Mouse (Mus musculus) liver, embryonic 15.5 days (tissue): ENCODE measurements around the gene Fam92b. TPM values are rescaled to one million over a fixed set of nuclear protein-coding genes. Genes with fewer than 3 reads are reported as not detected.

Experiments
- ATAC-seq: fragments of 200-750 bp; cut with Nextera tagmentation; 2 replicates; pipeline ENCODE4 v1.8.0; 2017; ENCODE audit warnings: moderate number of reproducible peaks, mild to moderate bottlenecking, moderate library complexity; ENCODE audit not compliant: insufficient read depth
- H3K27ac ChIP-seq: fragments of 300-500 bp; sonication (generic); replicated peaks from 2 replicates; pipeline ENCODE4 v1.5.1; 2015; ENCODE audit warnings: mild to moderate bottlenecking, inconsistent platforms
- H3K27me3 ChIP-seq: fragments of 300-500 bp; sonication (generic); 2 replicates; pipeline ENCODE4 v1.6.1; 2015; ENCODE audit warnings: mild to moderate bottlenecking, inconsistent platforms
- H3K36me3 ChIP-seq: fragments of 300-500 bp; sonication (generic); replicated peaks from 2 replicates; pipeline ENCODE4 v1.6.1; 2015; ENCODE audit warnings: moderate library complexity, mild to moderate bottlenecking, inconsistent platforms
- H3K4me1 ChIP-seq: fragments of 300-500 bp; sonication (generic); replicated peaks from 2 replicates; pipeline ENCODE4 v1.6.1; 2015; ENCODE audit warnings: inconsistent platforms
- H3K4me2 ChIP-seq: fragments of 300-500 bp; sonication (generic); 2 replicates; pipeline ENCODE4 v1.6.1; 2015; ENCODE audit warnings: moderate library complexity, mild to moderate bottlenecking, inconsistent platforms
- H3K4me3 ChIP-seq: fragments of 300-500 bp; sonication (generic); replicated peaks from 2 replicates; pipeline ENCODE4 v1.5.1; 2015; ENCODE audit warnings: mild to moderate bottlenecking, inconsistent platforms
- H3K9ac ChIP-seq: fragments of 300-500 bp; sonication (generic); 2 replicates; pipeline ENCODE4 v1.6.1; 2015; ENCODE audit warnings: moderate library complexity, mild to moderate bottlenecking, inconsistent platforms
- H3K9me3 ChIP-seq: fragments of 300-500 bp; sonication (generic); replicated peaks from 2 replicates; pipeline ENCODE4 v1.6.1; 2016; ENCODE audit warnings: inconsistent platforms
- WGBS: fragments of 180-500 bp; shearing (Covaris S2); methylation state at CpG from one replicate; pipeline ENCODE4 v1.1.7; 2015; ENCODE audit warnings: mixed read lengths; ENCODE audit not compliant: insufficient replicate concordance; 5-methylcytosine and 5-hydroxymethylcytosine counted together
- polyA plus RNA-seq: library from polyadenylated mRNA; unstranded; fragments of >200 nt; fragmentation: Nextera tagmentation; extraction: Ambion mirVana; gene quantifications from 2 replicates; pipeline ENCODE4 v1.2.1, GENCODE M21; 2015

The Fam92b gene
- polyA plus RNA-seq, 1 experiment from 2014 or later: not detected

GRCm38 (mm10) chr8:120151151-120151550, 26.1 kb downstream of the Fam92b start:
- no peak for ATAC-seq
- H3K36me3 ChIP-seq: no peaks in the 10 kb centered on the region
- 60% methylated on average over 9 of the region's 9 CpGs for WGBS
- no peak overlapping the region for H3K9ac ChIP-seq
- no peaks in the 10 kb centered on the region for H3K4me1 ChIP-seq
- H3K27me3 ChIP-seq: peaks cover 4% of the 10 kb centered on the region; the same call in 1 of the 2 replicates
- no peak overlapping the region for H3K27ac ChIP-seq
- H3K9me3 ChIP-seq: no peaks in the 10 kb centered on the region
- no peak overlapping the region for H3K4me3 ChIP-seq
- no peak overlapping the region for H3K4me2 ChIP-seq

- 40% methylated on average over 12 of the region's 12 CpGs for WGBS
- Histone ChIP-seq H3K27me3 (peaks cover 4% of the 10 kb centered on the region; the same call in 1 of the 2 replicates), H3K4me3 (no peak overlapping the region), H3K4me2 (no peak overlapping the region), H3K27ac (no peak overlapping the region), H3K9me3 (no peaks in the 10 kb centered on the region), H3K36me3 (no peaks in the 10 kb centered on the region), H3K9ac (no peak overlapping the region), H3K4me1 (no peaks in the 10 kb centered on the region)
- no peak for ATAC-seq
Observed at GRCm38 (mm10) chr8:120150028-120150427, 27.2 kb downstream of the Fam92b start.

DNA sequence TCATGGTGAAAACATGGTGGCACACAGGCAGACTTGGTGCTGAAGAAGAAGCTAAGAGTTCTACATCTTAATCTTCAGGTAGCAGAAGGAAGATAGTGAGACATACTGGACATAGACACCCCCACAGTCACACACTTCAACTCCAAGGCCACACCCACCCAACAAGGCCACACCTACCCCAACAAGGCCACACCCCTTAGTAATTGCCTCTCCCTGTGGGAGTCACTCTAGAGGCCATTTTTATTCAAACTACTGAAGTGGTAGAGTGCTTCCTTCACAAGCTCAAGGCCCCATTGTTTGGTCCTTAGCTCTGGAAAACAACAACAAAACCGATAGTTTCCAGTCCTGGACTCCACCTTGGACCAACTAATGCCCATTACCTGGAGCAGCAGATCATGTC, 31.2 kb downstream of the Fam92b start:
- no peaks in the 10 kb centered on the region for H3K9me3 ChIP-seq
- no peak overlapping the region for H3K27ac ChIP-seq
- H3K4me1 ChIP-seq: no peaks in the 10 kb centered on the region
- peaks cover 10% of the 10 kb centered on the region; the same call in 1 of the 2 replicates for H3K27me3 ChIP-seq
- no peak overlapping the region for H3K9ac ChIP-seq
- no peak overlapping the region for H3K4me3 ChIP-seq
- no peaks in the 10 kb centered on the region for H3K36me3 ChIP-seq
- 63% methylated on average over 1 of the region's 1 CpGs for WGBS
- H3K4me2 ChIP-seq: no peak overlapping the region
- ATAC-seq: no peak

DNA sequence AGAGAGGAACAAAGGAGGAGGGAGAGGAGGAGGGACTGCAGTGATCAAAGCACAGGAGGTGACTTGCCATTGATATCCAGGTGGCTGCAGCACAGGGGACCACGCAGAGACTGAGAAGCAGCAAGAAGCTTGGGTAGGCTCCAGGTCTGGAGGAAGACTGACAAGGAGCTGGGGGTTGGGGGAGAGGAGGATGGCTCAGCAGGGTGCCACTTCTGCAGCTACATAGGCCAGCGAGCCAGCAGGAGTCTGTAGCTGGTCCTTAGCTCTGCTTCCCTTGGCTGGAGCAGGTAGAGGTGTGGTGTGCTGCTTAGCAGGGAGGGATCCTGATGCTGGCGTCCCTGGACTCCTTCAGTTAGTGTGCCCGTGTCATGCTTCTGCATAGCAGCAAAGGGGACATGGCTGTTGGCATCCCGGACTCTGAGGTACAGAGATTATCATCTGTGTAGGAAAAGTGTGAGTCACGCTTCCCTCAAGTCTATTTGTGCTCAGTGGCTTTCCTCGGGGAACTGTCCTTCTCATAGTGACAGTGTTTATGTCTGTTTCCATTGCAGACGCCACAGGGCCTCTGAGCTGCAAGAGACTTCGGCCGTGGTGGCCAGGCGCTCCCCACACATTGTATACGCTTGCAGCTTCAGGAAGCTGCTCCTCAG, 32.5 kb downstream of the Fam92b start:
- H3K9me3 ChIP-seq: no peaks in the 10 kb centered on the region
- no peak overlapping the region for H3K9ac ChIP-seq
- H3K27me3 ChIP-seq: peaks cover 7% of the 10 kb centered on the region; the same call in 1 of the 2 replicates
- no peak overlapping the region for H3K27ac ChIP-seq
- no peaks in the 10 kb centered on the region for H3K4me1 ChIP-seq
- ATAC-seq: no peak
- H3K36me3 ChIP-seq: no peaks in the 10 kb centered on the region
- H3K4me3 ChIP-seq: no peak overlapping the region
- 36% methylated on average over 12 of the region's 12 CpGs for WGBS
- H3K4me2 ChIP-seq: no peak overlapping the region

DNA sequence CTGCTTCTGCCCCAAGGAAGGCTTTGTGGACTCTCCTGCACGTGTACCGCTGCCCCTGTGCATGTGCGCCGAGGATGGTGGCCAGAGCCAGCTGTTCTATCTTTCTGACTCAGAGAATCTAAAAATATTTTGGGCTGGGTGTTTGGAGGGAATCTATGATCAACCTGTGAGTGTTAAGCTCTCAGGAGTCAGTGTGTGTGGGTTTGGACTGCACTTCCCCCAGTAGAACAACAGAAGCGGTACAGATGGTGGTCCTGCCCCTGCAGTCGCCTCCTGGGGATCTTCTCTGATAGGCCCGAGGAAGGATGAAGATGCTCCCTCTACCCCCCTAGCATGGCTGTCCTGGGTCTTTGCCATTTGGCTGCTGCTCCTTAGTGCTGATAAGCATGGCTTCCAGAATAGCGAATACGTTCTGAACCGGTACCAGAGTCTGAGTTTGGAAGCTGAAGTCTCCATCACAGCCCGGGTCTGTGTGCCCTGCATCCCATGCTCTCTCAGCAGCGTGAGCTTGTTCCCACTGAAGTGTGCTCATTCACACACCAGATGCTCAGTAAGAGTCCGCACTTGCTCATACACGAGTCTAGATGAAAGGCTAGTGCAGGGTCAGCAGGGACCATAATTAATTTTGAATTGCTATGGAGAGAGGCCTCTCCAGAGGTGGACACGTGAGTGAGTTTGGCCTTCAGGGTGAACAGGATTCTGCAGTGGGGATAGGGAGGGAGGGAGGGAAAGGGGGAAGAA, 33.2 kb downstream of the Fam92b start:
- Histone ChIP-seq H3K9me3 (no peaks in the 10 kb centered on the region), H3K27me3 (peaks cover 5% of the 10 kb centered on the region; the same call in 1 of the 2 replicates), H3K4me2 (no peak overlapping the region), H3K9ac (no peak overlapping the region), H3K4me1 (no peaks in the 10 kb centered on the region), H3K27ac (no peak overlapping the region), H3K36me3 (no peaks in the 10 kb centered on the region), H3K4me3 (no peak overlapping the region)
- ATAC-seq: no peak
- 64% methylated on average over 15 of the region's 15 CpGs for WGBS

DNA sequence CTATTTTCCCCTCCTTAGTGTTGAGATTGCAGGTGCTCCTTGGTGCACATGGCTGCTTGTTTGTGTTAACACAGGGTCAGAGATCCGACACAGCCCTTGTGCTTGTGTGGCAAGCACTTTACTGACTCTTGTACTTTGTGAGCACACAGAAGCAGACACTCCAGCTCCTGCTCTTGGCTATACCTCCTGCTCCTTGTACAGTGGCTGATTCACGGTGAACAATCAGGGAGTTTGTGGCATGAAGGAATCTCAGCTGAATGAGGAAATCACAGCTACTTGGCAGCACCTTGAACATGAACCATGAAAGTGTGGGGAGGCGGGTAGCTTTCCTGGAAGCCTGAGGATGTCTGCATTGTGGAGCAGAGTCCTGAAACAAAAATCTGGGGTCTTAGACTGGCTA, 36.5 kb downstream of the Fam92b start:
- Histone ChIP-seq H3K27me3 (peaks cover 7% of the 10 kb centered on the region; the same call in 1 of the 2 replicates), H3K4me1 (no peaks in the 10 kb centered on the region), H3K9ac (no peak overlapping the region), H3K27ac (no peak overlapping the region), H3K9me3 (no peaks in the 10 kb centered on the region), H3K4me3 (no peak overlapping the region), H3K4me2 (no peak overlapping the region), H3K36me3 (no peaks in the 10 kb centered on the region)
- ATAC-seq: no peak
- WGBS: 44% methylated on average over 3 of the region's 3 CpGs

GRCm38 (mm10) chr8:120138958-120139357, 38.3 kb downstream of the Fam92b start:
- no peak overlapping the region for H3K4me3 ChIP-seq
- H3K4me1 ChIP-seq: no peaks in the 10 kb centered on the region
- no peaks in the 10 kb centered on the region for H3K36me3 ChIP-seq
- no peak overlapping the region for H3K9ac ChIP-seq
- WGBS: 60% methylated on average over 2 of the region's 2 CpGs
- H3K4me2 ChIP-seq: no peak overlapping the region
- no peaks in the 10 kb centered on the region for H3K9me3 ChIP-seq
- H3K27ac ChIP-seq: no peak overlapping the region
- H3K27me3 ChIP-seq: peaks cover 9% of the 10 kb centered on the region; the same call in 1 of the 2 replicates
- ATAC-seq: no peak

GRCm38 (mm10) chr8:120136618-120137017, 40.6 kb downstream of the Fam92b start:
- Histone ChIP-seq H3K36me3 (no peaks in the 10 kb centered on the region), H3K27ac (no peak overlapping the region), H3K4me1 (no peaks in the 10 kb centered on the region), H3K9me3 (no peaks in the 10 kb centered on the region), H3K4me2 (no peak overlapping the region), H3K27me3 (peaks cover 4% of the 10 kb centered on the region; the same call in 1 of the 2 replicates), H3K4me3 (no peak overlapping the region), H3K9ac (no peak overlapping the region)
- no peak for ATAC-seq
- 66% methylated on average over 7 of the region's 7 CpGs for WGBS

DNA sequence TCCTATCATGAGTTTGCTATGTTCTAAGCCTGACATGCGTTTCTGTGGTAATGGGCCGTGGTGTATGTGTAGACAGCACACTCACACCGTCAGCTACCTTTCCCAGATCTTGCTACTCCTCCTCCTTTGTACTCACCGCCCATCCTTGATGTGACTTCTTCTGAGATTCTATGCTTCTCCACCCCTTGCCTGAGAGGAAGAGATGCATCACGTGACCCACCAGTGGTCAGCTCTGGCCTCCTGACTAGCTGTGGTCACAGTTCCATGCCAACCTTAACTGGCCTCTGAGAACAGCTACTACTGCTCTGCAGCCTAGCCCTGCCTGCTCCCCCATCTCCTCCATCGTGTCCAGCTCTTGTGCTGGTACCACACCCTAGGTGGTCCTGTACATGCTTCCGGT, 41.6 kb downstream of the Fam92b start:
- Histone ChIP-seq H3K4me1 (no peaks in the 10 kb centered on the region), H3K4me3 (no peak overlapping the region), H3K27ac (no peak overlapping the region), H3K9me3 (no peaks in the 10 kb centered on the region), H3K27me3 (peaks cover 8% of the 10 kb centered on the region; the same call in 1 of the 2 replicates), H3K4me2 (no peak overlapping the region), H3K9ac (no peak overlapping the region), H3K36me3 (no peaks in the 10 kb centered on the region)
- 70% methylated on average over 7 of the region's 7 CpGs for WGBS
- ATAC-seq: no peak

DNA sequence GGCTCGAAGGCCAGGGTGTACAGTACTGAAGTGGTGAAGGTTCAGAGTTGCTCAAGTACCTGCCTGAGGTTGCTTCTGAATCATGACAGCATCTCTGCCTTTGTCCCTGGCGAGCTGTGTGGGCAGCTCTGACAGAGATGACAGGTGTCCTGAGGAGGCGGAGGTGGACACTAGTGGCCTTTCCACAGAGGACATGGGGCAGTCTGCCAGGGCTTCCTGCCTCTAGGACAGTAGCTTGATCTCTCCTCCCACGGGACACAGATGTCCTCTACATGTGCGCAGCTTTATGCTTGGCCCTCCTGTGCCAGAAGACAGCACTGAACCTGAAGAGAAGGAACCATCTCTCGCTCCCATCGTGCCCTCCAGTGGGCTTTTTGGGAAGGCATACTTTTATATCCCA, 44.1 kb downstream of the Fam92b start:
- H3K9ac ChIP-seq: no peak overlapping the region
- no peaks in the 10 kb centered on the region for H3K4me1 ChIP-seq
- peaks cover 8% of the 10 kb centered on the region; the same call in 1 of the 2 replicates for H3K27me3 ChIP-seq
- H3K27ac ChIP-seq: no peak overlapping the region
- WGBS: 56% methylated on average over 7 of the region's 7 CpGs
- no peak overlapping the region for H3K4me2 ChIP-seq
- no peaks in the 10 kb centered on the region for H3K9me3 ChIP-seq
- no peak overlapping the region for H3K4me3 ChIP-seq
- ATAC-seq: no peak
- H3K36me3 ChIP-seq: no peaks in the 10 kb centered on the region

DNA sequence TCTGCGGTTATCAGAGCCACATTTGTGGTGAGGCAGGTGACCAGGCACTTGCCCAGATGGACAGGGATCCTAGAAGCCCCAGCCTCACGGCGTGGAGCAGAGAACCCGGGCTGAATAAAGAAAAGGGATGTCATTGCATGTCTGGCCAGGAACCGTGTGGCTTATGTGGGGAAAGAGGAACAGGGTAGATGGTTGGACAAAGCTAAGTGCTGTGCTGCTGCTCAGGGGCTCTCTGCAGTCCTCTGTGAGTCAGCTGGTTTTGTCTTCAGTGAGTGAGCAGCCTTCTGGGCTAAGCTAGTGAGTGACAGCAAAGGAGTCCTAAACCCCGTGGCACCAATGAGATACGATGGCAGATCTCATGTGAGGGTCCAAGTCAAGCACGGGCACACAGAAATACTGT, 46.1 kb downstream of the Fam92b start:
- H3K4me1 ChIP-seq: peaks cover 5% of the 10 kb centered on the region; the same call in 1 of the 2 replicates
- ATAC-seq: no peak
- 26% methylated on average over 8 of the region's 8 CpGs for WGBS
- H3K27ac ChIP-seq: no peak overlapping the region
- no peaks in the 10 kb centered on the region for H3K36me3 ChIP-seq
- H3K4me3 ChIP-seq: no peak overlapping the region
- no peak overlapping the region for H3K9ac ChIP-seq
- H3K4me2 ChIP-seq: no peak overlapping the region
- H3K27me3 ChIP-seq: peaks cover 22% of the 10 kb centered on the region
- no peaks in the 10 kb centered on the region for H3K9me3 ChIP-seq
